Mouse (Mus musculus): Measurements from ENCODE around the gene Stim2. TPM values are rescaled to one million over a fixed set of nuclear protein-coding genes. Genes with fewer than 3 reads are reported as not detected.

Gene Stim2
- total RNA-seq (2015) (19.6 and 20.6 TPM in 2 replicates), total RNA-seq (2017) (20.2 and 21.7 TPM in 2 replicates)

- ATAC-seq (replicated peaks; ENCODE audit: poor library complexity) = peak; percentile 69
Measured at GRCm38 (mm10) chr5:53998146-53998742, at the start of gene Stim2. TSS of gene Stim2 (plus strand) at chr5:53998499.

- peak; percentile 52; the same call in 1 of the 2 replicates for ATAC-seq (replicated peaks; ENCODE audit: poor library complexity)
Measured at GRCm38 (mm10) chr5:53948606-53949266, 49.6 kb upstream of the Stim2 start.

GRCm38 (mm10) chr5:53950189-53950588 is 48.1 kb upstream of the Stim2 start:
- ATAC-seq (replicated peaks; ENCODE audit: poor library complexity) = no peak

GRCm38 (mm10) chr5:53953216-53953615 is 45.1 kb upstream of the Stim2 start:
- ATAC-seq (replicated peaks; ENCODE audit: poor library complexity) = no peak

GRCm38 (mm10) chr5:53953797-53954196 is 44.5 kb upstream of the Stim2 start:
- no peak for ATAC-seq (replicated peaks; ENCODE audit: poor library complexity)

GRCm38 (mm10) chr5:53955966-53956365 is 42.3 kb upstream of the Stim2 start:
- no peak for ATAC-seq (replicated peaks; ENCODE audit: poor library complexity)

- ATAC-seq (replicated peaks; ENCODE audit: poor library complexity) = no peak
Measured at GRCm38 (mm10) chr5:53956396-53957314, 41.6 kb upstream of the Stim2 start.

- no peak for ATAC-seq (replicated peaks; ENCODE audit: poor library complexity)
Measured at GRCm38 (mm10) chr5:53957348-53957747, 41.0 kb upstream of the Stim2 start.

- no peak for ATAC-seq (replicated peaks; ENCODE audit: poor library complexity)
Measured at GRCm38 (mm10) chr5:53961229-53961628, 37.1 kb upstream of the Stim2 start.

- ATAC-seq (replicated peaks; ENCODE audit: poor library complexity) = 0 out of 2 replicates have a peak, but pooled peaks have one; percentile 54
Measured at GRCm38 (mm10) chr5:53961830-53962515, 36.3 kb upstream of the Stim2 start.

GRCm38 (mm10) chr5:53965656-53966055 is 32.6 kb upstream of the Stim2 start:
- ATAC-seq (replicated peaks; ENCODE audit: poor library complexity) = no peak

GRCm38 (mm10) chr5:53967560-53967959 is 30.7 kb upstream of the Stim2 start:
- ATAC-seq (replicated peaks; ENCODE audit: poor library complexity) = no peak

- peak; percentile 58 for ATAC-seq (replicated peaks; ENCODE audit: poor library complexity)
Measured at GRCm38 (mm10) chr5:53970178-53970577, 28.1 kb upstream of the Stim2 start.

GRCm38 (mm10) chr5:53971201-53971600 is 27.1 kb upstream of the Stim2 start:
- no peak for ATAC-seq (replicated peaks; ENCODE audit: poor library complexity)

GRCm38 (mm10) chr5:53972905-53973304 is 25.4 kb upstream of the Stim2 start:
- no peak for ATAC-seq (replicated peaks; ENCODE audit: poor library complexity)

- ATAC-seq (replicated peaks; ENCODE audit: poor library complexity) = no peak
Measured at GRCm38 (mm10) chr5:53976497-53976896, 21.8 kb upstream of the Stim2 start.

GRCm38 (mm10) chr5:53977060-53977459 is 21.2 kb upstream of the Stim2 start:
- no peak for ATAC-seq (replicated peaks; ENCODE audit: poor library complexity)

- no peak for ATAC-seq (replicated peaks; ENCODE audit: poor library complexity)
Measured at GRCm38 (mm10) chr5:53983358-53983757, 14.9 kb upstream of the Stim2 start.

- no peak for ATAC-seq (replicated peaks; ENCODE audit: poor library complexity)
Measured at GRCm38 (mm10) chr5:53985632-53986031, 12.7 kb upstream of the Stim2 start.

GRCm38 (mm10) chr5:53987496-53987895 is 10.8 kb upstream of the Stim2 start:
- ATAC-seq (replicated peaks; ENCODE audit: poor library complexity) = no peak

- no peak for ATAC-seq (replicated peaks; ENCODE audit: poor library complexity)
Measured at GRCm38 (mm10) chr5:53988053-53988452, 10.2 kb upstream of the Stim2 start.

Measured in megakaryocyte progenitor cell, adult 5-6 weeks (primary cell).